Mouse (Mus musculus) left cerebral cortex, adult 2 months (tissue): ENCODE results near the gene Icam4. TPM values are rescaled to one million over a fixed set of nuclear protein-coding genes. Genes with fewer than 3 reads are reported as not detected.

Experiments
- DNase-seq, 2 experiments: peaks; one replicate each; pipeline ENCODE4 v3.0.0; 2021 to 2022; ENCODE audit warnings: low spot score in 2 of 2, mixed read lengths in 1 of 2; ENCODE audit errors: extremely low spot score in 1 of 2
- H3K27ac ChIP-seq: fragments of 200-600 bp; 2 replicates; pipeline ENCODE4 v1.8.1; 2022
- H3K4me3 ChIP-seq: fragments of 200-600 bp; 2 replicates; pipeline ENCODE4 v1.8.1; 2022
- CTCF ChIP-seq: fragments of 200-600 bp; IDR thresholded peaks from 2 replicates; pipeline ENCODE4 v1.8.1; 2022; ENCODE audit warnings: antibody characterized with exemption, mild to moderate bottlenecking, moderate library complexity
- intact Hi-C: fragments of 180-260 bp; cut with DNase I; formaldehyde crosslinking; loops from one replicate; pipeline ENCODE4 v1.15.1; 2025
- microRNA-seq, 2 experiments: library from miRNA; unstranded; fragments of <30 nt; microRNA quantifications; one replicate each; pipeline ENCODE4 v1.2.0; 2021
- total RNA-seq, 2 experiments: library from RNA; stranded (reverse); gene quantifications; 2 replicates each; pipeline ENCODE4 v1.2.3; 2021

Gene Icam4
- total RNA-seq, 2 experiments from 2014 or later: 1.5 to 1.6 TPM

- intact Hi-C loops: no loop called here
- no peak overlapping the region for H3K4me3 ChIP-seq
- H3K27ac ChIP-seq: no peak overlapping the region
- no peak for TF ChIP-seq CTCF
- DNase-seq: no peak
Measured at GRCm38 (mm10) chr9:21075625-21076024, 46.5 kb downstream of the Icam4 start.

Small RNA genes lying within 50 kb of the gene (microRNA-seq; reads per million reads assigned to microRNA genes)
- gene Mir1900 (0 reads per million in 2 experiments), gene Mir7082 (0.48 to 0.49 reads per million in 2 experiments)

Other genes starting within 250 kb of the Icam4 start
- gene Col5a3, start 214.3 kb upstream of the Icam4 start, total RNA-seq: 1 to 10 TPM; 1.4 to 1.7 TPM
- gene Rdh8, start 210.9 kb upstream of the Icam4 start, total RNA-seq: not detected
- gene A230050P20Rik, start 160.7 kb upstream of the Icam4 start, total RNA-seq: 10 to 100 TPM; 84.3 to 88.2 TPM
- 10 to 100 TPM in 1 of 2 experiments, 1 to 10 TPM in 1; 9.8 to 10.1 TPM for gene Angptl6, start 149.6 kb upstream of the Icam4 start, total RNA-seq
- 10 to 100 TPM; 25.6 to 26.3 TPM for gene Ppan, start 141.2 kb upstream of the Icam4 start, total RNA-seq
- gene Eif3g, start 130.8 kb upstream of the Icam4 start, total RNA-seq: 100 to 1,000 TPM; 118 to 122 TPM
- 10 to 100 TPM; 44.5 to 44.6 TPM for gene Dnmt1, start 69.5 kb upstream of the Icam4 start, total RNA-seq
- 1 to 10 TPM; 3.2 to 4.4 TPM for gene S1pr2, start 52.6 kb upstream of the Icam4 start, total RNA-seq
- 10 to 100 TPM; 59.2 to 64.2 TPM for gene Mrpl4, start 26.6 kb upstream of the Icam4 start, total RNA-seq
- 1 to 10 TPM; 2.0 to 3.6 TPM for gene Icam1, start 13.4 kb upstream of the Icam4 start, total RNA-seq
- 100 to 1,000 TPM; 230 to 248 TPM for gene Icam5, start 2.7 kb downstream of the Icam4 start, total RNA-seq
- gene Zglp1, start 37.7 kb downstream of the Icam4 start, total RNA-seq: 1 to 10 TPM in 1 of 2 experiments, not detected in 1; 1.3 TPM
- 1 to 10 TPM; 1.7 to 3.2 TPM for gene Gm49373, start 43.7 kb downstream of the Icam4 start, total RNA-seq
- 10 to 100 TPM; 62.4 to 64.3 TPM for gene Fdx1l, start 44.2 kb downstream of the Icam4 start, total RNA-seq
- gene Gm38431, start 62.6 kb downstream of the Icam4 start, total RNA-seq: 1 to 10 TPM; 2.2 to 4.2 TPM
- 10 to 100 TPM; 28.0 to 29.0 TPM for gene Raver1, start 62.6 kb downstream of the Icam4 start, total RNA-seq
- 10 to 100 TPM; 13.2 to 14.6 TPM for gene Tyk2, start 101.9 kb downstream of the Icam4 start, total RNA-seq
- gene Cdc37, start 120.6 kb downstream of the Icam4 start, total RNA-seq: 100 to 1,000 TPM; 141 to 143 TPM
- 100 to 1,000 TPM; 101 to 106 TPM for gene Pde4a, start 136.3 kb downstream of the Icam4 start, total RNA-seq
- gene Keap1, start 210.0 kb downstream of the Icam4 start, total RNA-seq: 10 to 100 TPM; 53.0 to 53.7 TPM
- 1 to 10 TPM; 6.8 to 8.3 TPM for gene S1pr5, start 219.1 kb downstream of the Icam4 start, total RNA-seq
- gene Atg4d, start 235.9 kb downstream of the Icam4 start, total RNA-seq: 10 to 100 TPM; 45.3 to 49.5 TPM